Mouse (Mus musculus) heart, adult 9 months (tissue): ENCODE results near the gene Eci3.
A peak's percentile ranks its signal among the peaks of the same experiment; 100 is the strongest.
"Not testable (repeated sequence)": the region's sequence is repeated elsewhere in the genome, so short reads cannot be mapped to it uniquely, and the experiment has no call there.

Experiments
- DNase-seq, 2 experiments: peaks; one replicate each; pipeline ENCODE4 v3.0.0; 2022; ENCODE audit warnings: low spot score in 2 of 2

Gene Eci3

DNA sequence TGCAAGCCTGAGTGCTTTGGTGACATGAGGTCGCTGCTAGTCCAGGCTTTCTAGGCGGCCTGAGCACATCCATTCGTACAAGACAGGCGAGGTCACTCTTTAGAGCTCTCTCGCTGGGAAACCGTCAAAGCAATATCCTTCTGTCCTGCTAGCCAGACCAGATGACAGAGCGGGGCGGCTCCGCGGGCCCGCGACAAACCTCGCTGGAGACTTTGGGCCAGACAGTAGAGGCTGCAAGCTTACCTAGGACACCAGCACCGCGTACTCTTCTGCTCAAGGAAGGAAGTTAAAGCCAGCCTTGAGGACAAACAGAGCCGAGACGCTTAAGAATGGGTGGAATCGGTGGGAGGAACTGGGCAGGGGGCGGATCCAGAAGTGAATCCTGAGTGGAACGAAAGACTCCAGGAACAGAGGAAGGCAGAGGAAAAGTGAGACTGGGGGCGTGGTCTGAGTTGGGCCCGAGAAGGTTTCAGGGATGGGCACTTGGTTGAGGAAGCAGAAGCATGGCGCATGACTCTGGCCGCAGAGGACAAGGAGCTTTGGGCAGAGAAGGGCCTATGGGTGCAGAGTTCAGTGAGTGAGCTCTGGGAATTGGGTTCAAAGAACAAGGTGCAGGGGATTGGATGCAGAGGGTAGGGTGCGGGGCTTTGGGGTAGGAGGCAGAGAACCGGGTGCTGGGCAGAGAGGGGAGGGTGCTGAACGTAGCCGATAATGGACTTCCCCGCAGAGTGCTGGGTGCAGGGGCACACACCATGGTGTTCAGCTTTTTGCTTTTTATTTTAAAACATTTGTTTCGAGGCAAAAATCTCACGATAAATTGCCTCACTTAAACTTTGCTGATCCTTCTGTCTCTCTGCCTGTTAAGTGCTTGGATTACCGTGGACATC is at the start of gene Eci3:
Gene Eci3 (minus strand): TSS at position 300 of the 887 bp plus-strand sequence.
- peak; percentile 33 to 46 for DNase-seq

DNA sequence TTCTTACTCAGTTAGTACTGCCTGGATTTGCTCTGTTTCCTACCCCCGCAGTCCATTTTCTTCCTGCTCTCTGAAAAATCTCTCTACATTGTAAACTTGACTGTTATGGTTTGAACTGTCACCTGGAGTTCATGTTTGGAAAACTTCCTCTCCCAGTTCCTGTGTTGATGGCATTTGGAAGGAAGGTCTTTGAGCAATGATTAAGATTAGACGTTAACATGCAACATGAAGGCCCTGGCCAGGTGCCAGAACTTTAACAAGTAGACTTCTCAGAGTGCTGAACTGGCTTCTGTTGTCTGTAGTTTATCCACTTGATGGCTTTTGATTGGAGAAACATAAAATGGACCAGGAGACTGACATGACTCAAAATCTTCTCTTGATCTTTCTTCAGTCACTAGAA is 32.3 kb upstream of the Eci3 start:
- DNase-seq = no peak

DNA sequence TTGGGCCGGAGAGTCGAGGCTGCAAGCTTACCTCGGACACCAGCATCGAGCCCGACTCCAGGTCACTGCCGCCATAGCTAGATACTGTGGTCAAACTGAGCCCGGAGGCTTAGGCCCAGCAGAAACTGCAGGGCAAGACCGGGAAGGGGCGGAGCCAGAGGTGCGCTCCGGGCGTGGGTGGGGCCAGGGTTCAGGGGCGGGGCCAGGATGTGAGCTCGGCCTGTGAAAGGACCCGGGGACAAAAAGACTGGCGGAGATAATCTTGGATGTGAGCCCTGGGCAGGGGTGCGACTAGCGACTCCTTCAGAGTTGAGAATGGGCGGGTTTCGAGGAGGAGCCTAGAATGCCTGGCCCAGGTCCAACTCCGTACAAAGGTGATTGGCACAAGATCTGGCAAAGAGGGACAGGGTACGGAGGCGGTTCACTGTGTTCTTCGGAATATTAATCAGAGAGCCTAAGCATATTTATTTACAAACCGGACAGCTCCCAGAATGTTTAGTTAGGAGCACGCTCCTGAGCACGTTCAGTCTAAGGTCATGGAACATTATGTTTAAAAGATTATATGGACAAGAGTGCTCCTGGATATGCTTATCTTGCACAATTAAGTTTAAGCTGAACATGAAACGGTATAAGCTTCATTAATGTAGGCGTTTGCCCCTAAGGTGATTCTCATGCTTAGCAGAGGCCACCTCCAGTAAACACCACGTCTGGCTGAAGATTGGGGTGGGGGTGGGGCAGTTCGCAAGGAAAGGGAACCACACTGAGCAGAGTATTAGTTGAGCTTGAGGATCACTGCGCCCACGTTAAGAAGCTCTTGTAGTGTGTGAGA is 30.6 kb upstream of the Eci3 start:
- peak; percentile 96 for DNase-seq

DNA sequence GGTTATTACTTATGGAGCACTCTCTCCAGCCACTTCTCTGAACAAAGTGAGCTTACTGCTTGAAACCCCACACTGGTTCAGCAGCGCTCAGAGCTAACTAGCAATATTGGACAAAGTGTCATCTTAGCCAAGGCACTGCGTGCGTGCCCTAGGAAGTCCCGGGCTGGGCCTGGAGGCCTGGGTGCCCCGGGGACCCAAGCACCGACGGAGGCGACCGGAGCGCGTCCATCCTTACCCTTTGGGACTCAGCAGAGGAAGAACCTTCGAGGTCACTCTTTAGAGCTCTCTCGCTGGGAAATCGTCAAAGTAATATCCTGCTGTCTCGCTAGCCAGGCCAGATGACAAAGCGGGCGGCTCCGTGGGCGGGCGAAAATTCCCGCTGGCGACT is 30.0 kb upstream of the Eci3 start:
- no peak for DNase-seq

DNA sequence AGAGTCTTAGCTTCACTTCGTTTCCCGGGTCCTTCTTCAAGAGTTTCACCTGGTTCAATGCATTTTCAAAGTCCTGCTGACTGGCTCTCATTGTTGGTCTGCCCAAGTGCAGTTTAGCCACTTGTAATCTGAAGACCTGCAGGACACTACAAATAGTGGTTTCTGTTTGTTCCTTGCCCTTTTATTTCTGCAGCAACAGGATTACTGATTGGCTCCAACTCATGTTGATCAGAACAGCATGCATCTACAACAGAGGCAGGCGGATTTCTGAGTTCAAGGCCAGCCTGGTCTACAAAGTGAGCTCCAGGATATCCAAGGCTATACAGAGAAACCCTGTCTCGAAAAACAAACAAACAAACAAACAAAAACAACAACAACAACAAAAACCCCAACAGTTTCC is 29.5 kb upstream of the Eci3 start:
- no peak for DNase-seq

DNA sequence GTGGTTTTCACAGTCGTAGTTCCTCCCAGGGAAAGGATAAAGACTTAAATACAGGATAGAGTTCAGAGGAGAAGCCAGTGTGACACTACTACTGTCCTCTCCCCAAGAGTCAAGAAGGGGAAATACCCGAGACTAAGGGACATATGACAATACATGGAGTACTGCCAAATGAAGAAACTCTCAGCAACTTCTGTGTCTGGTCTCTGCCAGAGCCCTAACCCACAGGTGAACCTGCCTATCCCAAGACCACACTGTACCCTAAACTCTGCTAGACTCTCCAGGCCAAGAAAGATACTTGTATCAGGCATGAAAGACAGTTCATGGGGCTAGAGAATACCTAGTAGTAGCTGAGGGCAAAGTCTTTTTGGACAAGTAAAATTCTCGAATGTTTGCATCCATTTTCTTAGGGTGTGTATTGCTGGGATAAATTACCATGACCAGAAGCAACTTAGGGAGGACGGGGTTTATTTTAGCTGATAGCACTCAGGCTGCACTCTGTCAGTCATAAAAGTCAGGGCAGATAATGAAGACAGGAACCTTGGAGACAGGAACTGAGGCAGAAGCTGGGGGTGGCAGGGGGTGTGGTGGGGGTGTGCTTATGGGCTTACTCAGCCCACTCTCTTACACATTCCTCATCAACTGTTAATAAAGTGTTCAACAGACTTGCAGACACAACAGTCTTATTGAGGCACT is 28.1 kb upstream of the Eci3 start:
- DNase-seq = no peak

DNA sequence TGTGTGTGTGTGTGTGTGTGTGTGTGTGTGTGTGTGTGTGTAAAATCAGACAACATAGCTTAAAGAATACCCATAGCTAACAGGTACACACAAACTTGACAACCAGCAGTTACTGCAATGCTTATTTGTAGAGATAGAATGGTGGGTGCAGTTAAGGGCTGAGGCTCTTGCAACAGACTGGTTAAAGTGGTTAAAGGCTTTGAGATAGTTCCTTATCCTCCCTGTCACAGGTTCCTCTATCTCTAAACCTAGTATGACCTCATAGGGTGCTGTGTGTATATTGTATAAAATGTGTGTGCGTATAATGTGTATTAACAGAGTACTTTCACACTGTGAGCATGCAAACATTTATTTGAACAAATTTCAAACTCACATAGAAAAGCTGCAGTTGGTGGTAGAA is 19.9 kb upstream of the Eci3 start:
- not testable (repeated sequence) for DNase-seq

DNA sequence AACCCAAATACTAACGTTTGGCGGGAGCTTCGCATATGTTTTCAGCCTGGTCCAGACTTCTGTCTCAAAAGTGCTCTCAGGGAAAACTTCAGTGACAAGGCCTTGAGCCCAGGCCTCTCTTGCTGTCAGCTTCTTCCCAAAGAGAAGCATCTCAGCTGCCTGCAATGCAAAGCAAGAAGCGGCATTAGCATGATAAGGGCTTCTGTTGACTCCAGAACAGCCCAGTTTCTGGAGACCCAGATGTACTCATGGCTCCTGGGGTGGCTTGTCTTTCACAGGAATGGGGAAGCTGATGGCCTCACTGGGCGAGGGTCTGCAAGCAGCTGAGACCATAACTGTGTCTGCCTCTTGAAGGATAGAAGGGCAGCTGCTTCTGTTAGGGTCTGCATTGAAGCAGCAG is 15.0 kb upstream of the Eci3 start:
- not testable (repeated sequence) for DNase-seq

DNA sequence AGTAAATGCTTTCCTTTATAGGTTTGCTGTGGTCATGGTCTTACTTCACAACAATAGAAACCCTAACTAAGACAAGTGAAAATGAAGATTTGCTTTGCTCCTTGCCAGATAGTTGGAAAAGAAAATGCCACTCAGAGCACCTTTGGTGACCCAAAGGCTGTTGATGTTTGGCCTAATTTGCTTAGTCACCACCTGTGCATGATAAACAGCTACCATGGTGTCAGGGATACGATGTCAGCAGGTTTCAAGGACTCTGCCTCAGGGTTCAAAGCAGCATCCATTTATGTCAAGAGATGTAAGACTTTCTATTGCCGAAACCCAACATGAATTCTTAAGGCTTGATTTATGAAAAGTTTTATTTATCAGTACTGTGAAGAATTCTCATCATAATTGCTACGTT is 13.8 kb upstream of the Eci3 start:
- no peak for DNase-seq

DNA sequence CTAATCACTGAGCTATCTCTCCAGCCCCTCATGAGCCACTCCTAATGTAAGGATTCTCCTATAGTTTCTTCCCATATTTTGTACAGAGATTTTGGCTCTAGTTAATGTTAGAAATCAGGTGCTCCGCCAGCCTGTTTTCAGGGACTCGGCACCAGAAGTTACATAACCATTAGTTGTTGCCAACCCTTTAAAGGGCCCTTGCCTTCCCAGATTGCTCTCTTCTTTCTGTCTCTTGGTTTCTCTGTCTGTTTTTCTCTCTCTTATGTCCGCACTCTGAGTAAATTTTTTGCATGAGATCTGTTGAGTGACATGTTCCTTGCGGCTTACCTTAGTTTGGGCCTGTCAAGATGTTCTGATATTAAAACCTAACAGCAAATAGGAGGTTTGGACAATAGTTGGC is 12.5 kb upstream of the Eci3 start:
- no peak for DNase-seq

DNA sequence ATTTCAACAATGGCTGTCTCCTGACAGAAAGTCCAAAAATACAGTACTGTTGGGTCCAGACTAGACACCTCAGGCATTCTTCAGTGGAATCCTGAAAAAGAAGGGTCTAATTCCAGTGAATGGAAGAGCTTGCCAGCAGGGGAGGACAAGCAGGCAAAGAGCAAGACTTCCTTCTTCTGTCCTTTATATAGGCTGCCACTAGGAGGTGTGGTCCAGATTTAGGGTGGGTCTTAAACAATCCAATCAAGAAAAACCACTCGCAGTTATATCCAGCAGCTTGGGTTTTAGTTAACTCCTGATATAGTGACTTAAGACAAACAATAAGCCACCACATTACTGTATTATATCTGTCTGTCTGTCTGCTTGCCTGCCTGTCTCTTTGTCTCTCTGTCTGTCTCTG is 10.2 kb upstream of the Eci3 start:
- no peak for DNase-seq

DNA sequence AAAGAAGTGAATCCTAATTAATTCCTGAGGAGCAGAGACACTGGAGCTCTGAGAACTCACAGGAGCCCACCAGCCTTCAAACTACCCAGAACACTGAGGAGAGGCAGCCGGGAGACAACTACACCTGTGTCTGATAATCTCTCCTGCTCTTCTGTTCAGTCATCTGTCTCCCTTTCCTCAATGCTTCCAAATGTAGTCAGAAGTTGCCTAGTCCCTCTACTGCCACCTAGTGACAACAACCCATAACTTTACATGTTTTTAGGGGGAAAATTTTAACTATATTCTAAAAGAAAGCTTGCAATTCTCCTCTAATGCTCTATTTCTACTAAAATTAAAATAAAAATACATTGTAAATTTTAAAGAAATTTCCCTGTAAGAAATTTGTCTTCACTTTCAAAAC is 9.5 kb upstream of the Eci3 start:
- no peak for DNase-seq

DNA sequence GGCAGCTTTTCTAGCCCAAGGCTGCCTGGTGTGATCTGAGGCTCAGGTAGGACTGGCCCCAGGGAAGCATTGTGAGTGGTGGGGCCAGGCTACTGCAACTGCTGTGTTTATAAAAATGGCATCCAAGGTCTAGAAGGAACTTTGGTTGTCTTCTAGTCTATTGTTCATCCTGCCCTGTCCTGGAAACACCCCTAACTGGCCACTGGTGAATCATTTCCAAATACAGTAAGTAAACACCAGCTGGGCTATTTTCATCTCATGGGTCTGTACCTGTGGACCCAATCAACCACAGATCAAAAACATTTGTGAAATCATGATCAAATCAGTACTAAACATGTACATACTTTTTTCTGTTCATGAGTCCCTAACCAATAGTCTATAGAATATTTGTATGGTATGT is 8.8 kb upstream of the Eci3 start:
- not testable (repeated sequence) for DNase-seq

DNA sequence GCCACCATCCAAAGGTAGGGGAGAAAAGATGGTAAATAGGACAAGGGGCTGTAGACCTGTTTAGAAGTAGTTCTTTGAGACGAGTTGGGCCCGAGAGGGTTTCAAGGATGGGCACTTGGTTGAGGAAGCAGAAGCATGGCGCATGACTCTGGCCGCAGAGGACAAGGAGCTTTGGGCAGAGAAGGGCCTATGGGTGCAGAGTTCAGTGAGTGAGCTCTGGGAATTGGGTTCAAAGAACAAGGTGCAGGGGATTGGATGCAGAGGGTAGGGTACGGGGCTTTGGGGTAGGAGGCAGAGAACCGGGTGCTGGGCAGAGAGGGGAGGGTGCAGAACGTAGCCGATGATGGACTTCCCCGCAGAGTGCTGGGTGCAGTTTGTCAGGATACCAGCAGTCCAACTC is 2.0 kb upstream of the Eci3 start:
- not testable (repeated sequence) for DNase-seq

DNA sequence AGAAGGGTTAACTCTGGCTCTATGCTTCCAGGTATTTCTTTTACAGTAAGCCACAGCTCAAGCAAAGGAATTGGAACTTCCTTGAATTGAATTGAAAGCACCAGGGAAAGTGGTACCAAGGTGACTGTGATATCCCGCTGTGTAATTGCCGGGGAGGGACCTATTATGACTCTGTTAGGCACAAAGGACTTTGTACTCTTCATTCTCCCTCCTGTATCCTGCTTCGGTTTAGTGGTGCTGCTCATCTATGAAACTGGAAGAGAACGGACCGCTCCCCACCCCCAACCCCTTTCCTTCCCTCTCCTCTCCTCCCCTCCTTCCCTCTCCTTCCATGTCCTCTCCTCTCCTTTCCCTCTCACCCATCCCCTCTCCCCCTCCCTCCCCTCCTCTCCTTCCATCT is 1.3 kb upstream of the Eci3 start:
- no peak for DNase-seq

DNA sequence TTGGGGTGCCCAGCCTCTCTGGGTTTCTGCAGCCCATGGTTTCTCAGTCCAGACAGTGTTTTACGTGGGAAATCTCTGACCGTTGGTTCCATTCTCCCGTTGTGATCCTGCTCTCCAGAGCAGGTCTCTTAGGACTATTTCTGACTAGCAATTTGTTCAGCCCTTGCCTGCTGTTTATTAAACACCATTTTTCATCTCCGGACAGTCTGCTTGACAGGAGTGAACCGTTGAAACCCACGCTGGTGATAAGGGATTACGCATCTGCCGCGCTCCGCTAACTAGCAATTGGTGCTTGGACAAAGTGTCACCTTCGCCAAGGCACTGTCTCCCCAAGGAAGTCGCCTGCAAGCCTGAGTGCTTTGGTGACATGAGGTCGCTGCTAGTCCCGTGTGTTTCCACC is 809 bp upstream of the Eci3 start:
- DNase-seq = no peak

DNA sequence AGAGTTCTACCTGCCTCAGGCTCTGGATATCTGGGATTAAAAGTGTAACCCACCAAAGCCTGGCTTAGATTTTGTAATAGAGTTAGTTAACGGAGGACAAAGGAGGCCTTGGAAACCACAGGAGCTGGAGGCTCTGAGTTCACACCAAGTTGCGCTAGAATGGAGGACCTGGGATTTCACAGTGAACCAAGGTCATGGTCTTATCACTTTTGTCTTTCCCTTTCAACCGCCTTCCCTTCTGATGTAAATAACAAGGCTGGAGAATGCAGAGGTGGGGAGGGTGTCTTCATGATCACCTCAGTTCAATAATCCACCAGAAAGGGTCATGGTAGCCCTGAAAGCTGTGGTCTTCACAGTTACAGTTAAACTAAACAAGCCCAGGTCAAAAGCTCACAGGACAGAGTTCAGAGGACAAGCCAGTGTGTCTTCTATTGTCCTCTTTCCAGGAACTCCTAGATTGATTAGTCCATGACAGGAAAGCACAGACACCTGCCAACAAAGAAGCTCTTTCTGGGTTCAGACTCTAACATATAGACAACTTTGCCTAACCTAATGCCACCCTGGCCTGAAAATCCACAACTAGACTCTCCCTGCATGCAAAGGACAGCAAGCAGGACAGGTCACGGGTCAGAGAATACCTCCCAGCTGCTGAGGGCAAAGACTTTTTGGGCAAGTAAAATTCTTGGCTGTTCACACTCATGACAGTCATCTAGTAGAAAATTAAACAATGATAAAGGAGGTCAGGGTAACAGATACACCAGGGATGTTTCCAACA is 2.4 kb downstream of the Eci3 start:
- DNase-seq = no peak

DNA sequence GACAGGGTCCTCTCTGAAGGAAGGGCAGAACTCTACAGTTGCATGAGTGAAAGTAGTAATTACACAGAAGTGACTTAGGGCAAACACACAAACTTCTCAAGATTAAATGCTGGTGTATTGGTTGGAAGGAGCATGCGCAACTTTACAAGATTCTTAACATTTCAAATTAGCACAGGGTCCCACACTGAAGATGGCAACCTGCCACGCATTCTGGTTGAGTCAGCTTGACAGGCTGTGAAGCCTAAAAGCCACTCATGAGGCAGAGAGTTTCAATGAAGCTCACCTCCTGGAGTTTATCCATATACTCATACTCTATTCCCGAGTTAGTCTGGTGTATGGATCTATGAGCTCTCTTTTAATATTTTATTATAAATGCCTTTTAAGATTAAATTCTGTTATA is 5.5 kb downstream of the Eci3 start:
- DNase-seq = not testable (repeated sequence)

DNA sequence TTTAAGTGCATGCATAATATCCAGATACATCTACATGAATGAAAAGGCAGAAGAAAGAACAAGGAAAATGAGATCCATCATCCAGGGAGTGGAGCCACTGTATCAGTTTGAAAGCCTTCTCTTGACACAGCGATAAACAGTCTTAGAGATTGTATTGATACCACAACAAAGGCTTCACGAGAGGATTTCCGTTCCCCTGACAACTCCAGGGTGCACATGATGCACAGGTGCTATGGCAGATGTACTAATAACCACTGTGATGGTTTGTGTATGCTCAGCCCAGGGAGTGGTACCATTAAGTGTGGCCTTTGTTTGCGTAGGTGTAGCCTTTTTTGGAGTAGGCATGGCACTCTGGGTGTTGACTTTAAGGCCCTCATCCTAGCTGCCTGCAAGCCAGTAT is 6.7 kb downstream of the Eci3 start:
- no peak for DNase-seq

DNA sequence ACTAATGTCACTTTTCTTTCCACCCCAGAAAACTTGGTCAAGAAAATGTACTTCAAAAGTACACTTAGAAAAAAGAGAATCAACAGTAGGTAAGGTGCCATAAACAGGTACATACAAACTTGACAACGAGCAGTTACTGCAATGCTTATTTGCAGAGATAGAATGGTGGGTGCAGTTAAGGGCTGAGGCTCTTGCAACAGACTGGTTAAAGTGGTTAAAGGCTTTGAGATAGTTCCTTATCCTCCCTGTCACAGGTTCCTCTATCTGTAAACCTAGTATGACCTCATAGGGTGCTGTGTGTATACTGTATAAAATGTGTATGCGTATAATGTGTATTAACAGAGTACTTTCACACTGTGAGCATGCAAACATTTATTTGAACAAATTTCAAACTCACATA is 12.2 kb downstream of the Eci3 start:
- DNase-seq = not testable (repeated sequence)

DNA sequence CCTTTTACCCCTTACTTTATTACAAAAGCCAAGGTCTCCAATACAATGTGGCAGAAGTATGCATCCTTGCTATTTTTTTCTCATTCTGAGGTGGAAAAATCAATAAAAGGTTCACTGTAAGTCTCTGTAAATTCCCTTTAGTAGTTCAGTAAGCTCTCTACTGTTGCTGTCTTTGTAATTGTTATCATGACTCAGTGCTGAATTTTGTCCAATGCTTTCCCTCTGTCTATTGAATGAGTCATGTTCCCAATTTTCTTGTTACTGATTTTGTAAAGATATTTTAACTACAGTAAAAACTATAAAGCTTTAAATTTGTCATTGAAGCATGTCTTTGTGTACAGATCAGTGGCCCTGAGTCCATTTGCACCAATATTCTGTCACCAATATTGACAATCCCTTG is 21.2 kb downstream of the Eci3 start:
- DNase-seq = no peak
